Mouse (Mus musculus) forebrain, postnatal 0 days (tissue): ENCODE measurements around the gene Syt9. TPM values are rescaled to one million over a fixed set of nuclear protein-coding genes. Genes with fewer than 3 reads are reported as not detected.

ENCODE experiments used
- ATAC-seq: fragments of 200-750 bp; cut with Nextera tagmentation; 2 replicates; pipeline ENCODE4 v1.8.0; 2017; ENCODE audit warnings: mild to moderate bottlenecking, moderate library complexity
- DNase-seq: peaks from one replicate; pipeline ENCODE4 v3.0.0-alpha.2; 2015
- H3K27ac ChIP-seq: fragments of 300-500 bp; sonication (generic); 2 replicates; pipeline ENCODE4 v1.5.1; 2014; ENCODE audit warnings: low read depth, mild to moderate bottlenecking, antibody characterized with exemption, low read length, moderate library complexity, mixed read lengths
- H3K27me3 ChIP-seq: fragments of 300-500 bp; sonication (generic); 2 replicates; pipeline ENCODE4 v1.6.1; 2014; ENCODE audit warnings: mild to moderate bottlenecking, low read length, mixed read lengths; ENCODE audit not compliant: insufficient read depth
- H3K36me3 ChIP-seq: fragments of 300-500 bp; sonication (generic); 2 replicates; pipeline ENCODE4 v1.6.1; 2014; ENCODE audit warnings: mild to moderate bottlenecking, moderate library complexity; ENCODE audit not compliant: insufficient read depth
- H3K4me1 ChIP-seq: fragments of 300-500 bp; sonication (generic); 2 replicates; pipeline ENCODE4 v1.6.1; 2014; ENCODE audit warnings: antibody characterized with exemption; ENCODE audit not compliant: insufficient read depth
- H3K4me2 ChIP-seq: fragments of 300-500 bp; sonication (generic); 2 replicates; pipeline ENCODE4 v1.6.1; 2014; ENCODE audit warnings: low read depth, mild to moderate bottlenecking, moderate library complexity
- H3K4me3 ChIP-seq: fragments of 300-500 bp; sonication (generic); 2 replicates; pipeline ENCODE4 v1.5.1; 2014; ENCODE audit warnings: low read depth, low read length, mixed read lengths
- H3K9ac ChIP-seq: fragments of 300-500 bp; sonication (generic); 2 replicates; pipeline ENCODE4 v1.6.1; 2014; ENCODE audit warnings: mild to moderate bottlenecking
- H3K9me3 ChIP-seq: fragments of 300-500 bp; sonication (generic); 2 replicates; pipeline ENCODE4 v1.6.1; 2016; ENCODE audit warnings: low read length
- CTCF ChIP-seq: sonication (generic); IDR thresholded peaks from 2 replicates; pipeline ENCODE4 v1.5.1; 2016; ENCODE audit warnings: antibody characterized with exemption, control low read depth, low read depth
- WGBS: fragments of 180-500 bp; shearing (Covaris S2); extraction: QIAGEN DNeasy Blood & Tissue Kit; methylation state at CpG from one replicate; pipeline ENCODE4 v1.1.7; 2014; 5-methylcytosine and 5-hydroxymethylcytosine counted together
- polyA plus RNA-seq: library from polyadenylated mRNA; unstranded; fragments of >200 nt; fragmentation: Nextera tagmentation; extraction: Ambion mirVana; gene quantifications from 2 replicates; pipeline ENCODE4 v1.2.1, GENCODE M21; 2015
- total RNA-seq: library from RNA; depleted of rRNA; stranded (reverse); fragments of >200 nt; gene quantifications from 2 replicates; pipeline ENCODE4 v1.2.3, GENCODE M21; 2014

Gene Syt9
- total and polyA plus RNA-seq, 2 experiments from 2014 or later: 13.7 to 23.9 TPM

DNA sequence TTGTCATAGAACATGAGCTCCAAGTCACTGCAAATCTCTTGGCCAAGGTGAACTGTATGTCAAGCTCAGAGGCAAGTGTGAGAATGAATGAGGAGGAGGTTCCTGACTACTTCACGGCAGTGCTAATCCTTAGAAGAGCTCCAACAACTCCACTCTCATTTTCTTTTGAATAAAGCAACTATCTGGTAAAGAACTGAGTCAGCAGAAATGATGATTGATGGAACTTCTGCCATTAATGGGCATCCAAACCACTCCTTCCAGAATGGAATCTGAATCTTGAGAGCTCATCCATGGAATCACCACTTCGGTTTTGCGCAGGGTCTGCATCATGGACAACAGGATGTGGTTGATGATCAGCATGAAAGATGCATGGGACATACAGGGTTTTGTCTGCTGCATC, 8.4 kb upstream of the Syt9 start:
- no peaks in the 10 kb centered on the region for H3K4me1 ChIP-seq
- ATAC-seq: no peak
- no peak overlapping the region for H3K4me2 ChIP-seq
- H3K9ac ChIP-seq: no peak overlapping the region
- H3K27me3 ChIP-seq: no peaks in the 10 kb centered on the region
- H3K36me3 ChIP-seq: no peaks in the 10 kb centered on the region
- TF ChIP-seq CTCF: no peak
- no peak for DNase-seq
- H3K9me3 ChIP-seq: no peaks in the 10 kb centered on the region
- H3K27ac ChIP-seq: no peak overlapping the region
- H3K4me3 ChIP-seq: no peak overlapping the region
- 90% methylated on average over 3 of the region's 3 CpGs for WGBS

DNA sequence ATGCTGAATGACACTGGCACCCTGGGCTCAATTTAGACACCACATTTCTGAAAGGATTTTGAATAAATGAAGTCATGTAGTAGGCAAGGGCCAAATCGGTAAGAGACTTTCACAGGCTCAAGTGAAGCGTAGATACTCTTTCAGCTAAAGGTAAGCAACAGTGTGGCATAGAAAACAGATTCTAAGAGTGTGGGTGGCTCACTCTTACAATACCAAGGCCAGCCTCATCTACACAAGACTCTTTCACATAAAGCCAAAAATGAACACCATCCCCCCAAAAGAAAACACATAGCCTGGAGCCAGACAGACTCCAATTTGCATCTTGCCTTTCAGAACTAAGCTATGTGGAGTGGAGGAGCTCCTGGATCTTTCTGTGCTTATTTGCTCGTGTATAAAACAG, 7.9 kb upstream of the Syt9 start:
- Histone ChIP-seq H3K9me3 (no peaks in the 10 kb centered on the region), H3K36me3 (no peaks in the 10 kb centered on the region), H3K9ac (no peak overlapping the region), H3K27me3 (no peaks in the 10 kb centered on the region), H3K4me3 (no peak overlapping the region), H3K27ac (no peak overlapping the region), H3K4me2 (no peak overlapping the region), H3K4me1 (no peaks in the 10 kb centered on the region)
- ATAC-seq: no peak
- WGBS: 51% methylated on average over 3 of the region's 3 CpGs
- no peak for TF ChIP-seq CTCF
- no peak for DNase-seq

DNA sequence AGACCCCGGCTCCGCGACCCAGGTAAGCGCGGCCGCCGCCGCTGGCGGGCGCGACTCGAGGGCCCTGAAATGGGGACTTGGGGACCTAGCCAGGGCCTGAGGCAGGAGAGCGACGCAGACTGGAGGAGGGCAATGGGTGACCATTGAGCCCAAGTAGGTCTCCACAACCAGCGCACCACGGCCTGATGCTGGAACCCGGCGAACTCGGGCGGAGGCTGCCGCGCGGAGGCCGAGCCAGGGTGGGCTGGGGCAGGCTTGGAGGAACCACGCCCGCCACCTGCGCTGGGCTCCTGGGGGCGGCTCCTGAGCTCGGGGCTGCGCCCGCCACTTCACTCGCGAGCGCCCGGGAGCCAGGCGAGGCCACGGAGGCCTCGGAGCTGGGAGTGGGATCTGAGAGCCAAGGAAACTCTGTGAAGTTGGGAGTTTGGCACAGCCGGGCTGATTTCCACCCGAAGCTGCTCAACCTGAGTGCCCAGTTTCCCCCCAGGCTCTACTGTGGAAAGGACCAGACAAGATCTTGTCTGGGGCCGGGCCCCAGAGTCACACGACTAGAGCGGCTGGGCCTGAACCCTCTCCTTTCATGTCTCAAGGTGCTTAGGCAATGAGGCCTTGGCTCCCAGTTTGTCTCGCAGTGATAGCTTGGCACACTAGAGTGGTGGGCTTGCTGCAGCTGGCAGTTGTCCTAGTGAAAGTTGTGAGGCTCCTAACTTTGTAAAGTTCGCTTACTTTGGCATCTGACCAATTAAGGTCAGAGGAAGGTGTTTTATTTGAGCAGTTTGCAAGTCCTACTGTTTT, 795 bp downstream of the Syt9 start:
- WGBS: 2% methylated on average over 44 of the region's 45 CpGs
- Histone ChIP-seq H3K4me1 (no peaks in the 10 kb centered on the region; the same call in 1 of the 2 replicates), H3K4me2 (peak overlapping the region; percentile 94), H3K4me3 (peak overlapping the region; percentile 84), H3K36me3 (no peaks in the 10 kb centered on the region), H3K27me3 (peaks cover 4% of the 10 kb centered on the region; the same call in 1 of the 2 replicates), H3K27ac (no peak overlapping the region), H3K9me3 (no peaks in the 10 kb centered on the region), H3K9ac (peak overlapping the region; percentile 71)
- ATAC-seq (peak; percentile 40), DNase-seq (peak; percentile 24)
- no peak for TF ChIP-seq CTCF

DNA sequence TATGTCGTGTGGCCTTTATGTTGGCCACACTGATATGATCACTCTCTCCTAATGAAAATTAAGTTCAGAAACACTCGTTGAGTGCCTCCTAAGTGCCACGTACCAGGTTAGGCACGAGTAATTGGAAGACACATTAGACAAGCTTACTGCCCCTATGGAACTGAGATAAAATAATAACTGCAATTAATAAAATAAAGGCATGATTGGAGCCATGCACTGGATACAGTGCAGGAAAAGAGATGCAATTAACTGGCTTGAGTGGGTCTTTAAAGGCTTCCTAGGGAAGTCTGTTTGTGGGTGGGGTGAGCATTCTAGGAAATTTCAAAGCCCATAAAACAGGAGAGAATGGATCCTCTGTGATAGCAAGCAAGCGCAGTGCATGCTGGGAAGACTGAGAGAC, 10.0 kb downstream of the Syt9 start:
- no peaks in the 10 kb centered on the region for H3K4me1 ChIP-seq
- no peak for TF ChIP-seq CTCF
- H3K9me3 ChIP-seq: no peaks in the 10 kb centered on the region
- no peak overlapping the region for H3K9ac ChIP-seq
- no peaks in the 10 kb centered on the region for H3K27me3 ChIP-seq
- H3K4me2 ChIP-seq: no peak overlapping the region
- 70% methylated on average over 5 of the region's 5 CpGs for WGBS
- no peak overlapping the region for H3K27ac ChIP-seq
- ATAC-seq (no peak), DNase-seq (no peak)
- no peak overlapping the region for H3K4me3 ChIP-seq
- no peaks in the 10 kb centered on the region for H3K36me3 ChIP-seq

DNA sequence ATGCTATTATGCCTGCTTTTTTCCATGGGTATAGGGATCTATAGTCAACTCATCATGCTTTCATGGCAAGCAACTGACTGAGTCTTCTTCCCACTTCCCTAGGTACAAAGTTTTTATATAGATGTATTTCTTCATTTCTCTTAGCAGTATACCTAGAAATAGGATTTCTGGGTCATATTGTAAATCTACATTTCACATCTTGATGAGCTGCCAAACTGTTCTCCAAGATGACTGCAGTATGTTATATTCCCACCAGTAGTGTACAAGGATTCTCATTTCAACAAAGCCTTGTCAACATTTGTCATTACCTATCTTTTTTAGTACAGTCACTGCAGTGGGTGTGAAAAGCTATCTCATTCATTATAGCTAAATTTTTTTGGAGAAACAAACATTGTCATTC, 19.1 kb downstream of the Syt9 start:
- ATAC-seq (no peak), DNase-seq (no peak)
- Histone ChIP-seq H3K9me3 (no peaks in the 10 kb centered on the region), H3K4me3 (no peak overlapping the region), H3K27me3 (no peaks in the 10 kb centered on the region), H3K4me2 (no peak overlapping the region), H3K36me3 (no peaks in the 10 kb centered on the region), H3K9ac (no peak overlapping the region), H3K27ac (no peak overlapping the region), H3K4me1 (0 out of 2 replicates have a peak, but pooled peaks cover 12% of the 10 kb centered on the region)
- no peak for TF ChIP-seq CTCF

DNA sequence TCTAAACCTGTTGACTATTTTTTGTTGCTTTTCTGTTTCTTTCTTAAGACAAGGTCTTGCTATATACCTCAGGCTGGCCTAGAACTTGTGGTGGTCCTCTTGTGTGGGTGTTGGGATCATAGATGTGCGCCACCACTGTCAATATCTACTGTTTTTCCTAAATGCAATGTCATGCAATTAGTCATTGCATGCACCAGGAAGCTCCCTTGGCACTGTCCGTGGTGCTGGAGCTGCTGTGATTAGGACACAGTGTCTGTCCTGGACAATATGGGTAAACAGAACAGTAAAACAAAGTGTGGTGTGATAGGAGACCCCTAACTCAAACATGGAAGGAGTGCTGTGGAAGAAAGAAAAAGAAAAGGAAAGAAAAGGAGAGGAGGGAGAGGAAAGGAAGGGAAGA, 22.2 kb downstream of the Syt9 start:
- no peak overlapping the region for H3K4me3 ChIP-seq
- no peaks in the 10 kb centered on the region for H3K36me3 ChIP-seq
- ATAC-seq: no peak
- no peak overlapping the region for H3K4me2 ChIP-seq
- H3K27ac ChIP-seq: no peak overlapping the region
- no peaks in the 10 kb centered on the region for H3K27me3 ChIP-seq
- no peak for TF ChIP-seq CTCF
- 76% methylated on average over 2 of the region's 2 CpGs for WGBS
- H3K4me1 ChIP-seq: 0 out of 2 replicates have a peak, but pooled peaks cover 12% of the 10 kb centered on the region
- no peak overlapping the region for H3K9ac ChIP-seq
- DNase-seq: no peak
- H3K9me3 ChIP-seq: no peaks in the 10 kb centered on the region

DNA sequence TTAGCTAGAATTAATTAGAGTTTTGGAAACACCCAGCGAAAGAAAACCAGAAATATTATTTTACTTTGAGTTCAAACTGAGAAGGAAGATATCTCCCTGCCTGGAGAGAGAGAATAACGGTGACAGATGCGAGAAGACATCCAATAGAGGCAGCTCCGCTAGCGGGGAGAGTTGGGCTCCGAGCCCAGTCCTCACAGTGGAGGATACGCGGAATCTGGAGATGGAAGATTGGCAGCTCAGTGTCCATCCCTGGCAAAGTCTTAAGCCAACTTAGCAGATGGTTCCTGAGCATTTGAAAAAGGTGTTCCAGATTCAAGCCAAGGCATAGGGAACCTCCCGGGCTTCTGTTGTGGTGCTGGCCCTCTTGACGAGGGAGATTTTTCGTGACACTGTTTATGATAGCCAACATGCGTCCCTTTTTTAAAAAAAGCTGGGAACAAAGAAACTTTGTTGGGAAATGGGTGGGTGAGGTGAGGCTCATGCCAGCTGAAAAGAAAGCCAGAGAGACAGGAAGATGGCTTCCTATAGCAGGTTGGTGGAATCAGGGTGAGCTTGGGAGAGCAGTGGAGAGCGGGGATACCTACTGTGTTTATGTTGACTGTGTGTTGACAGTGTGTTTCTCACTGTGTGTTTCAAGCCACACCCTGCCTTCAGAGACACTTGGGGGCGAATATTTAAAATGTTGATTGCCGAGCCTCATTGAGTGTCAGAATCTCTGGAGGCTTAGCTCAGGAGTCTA, 29.7 kb downstream of the Syt9 start:
- Histone ChIP-seq H3K27ac (no peak overlapping the region), H3K9me3 (no peaks in the 10 kb centered on the region), H3K36me3 (no peaks in the 10 kb centered on the region), H3K27me3 (no peaks in the 10 kb centered on the region), H3K4me1 (no peaks in the 10 kb centered on the region), H3K4me3 (no peak overlapping the region), H3K4me2 (no peak overlapping the region), H3K9ac (no peak overlapping the region)
- TF ChIP-seq CTCF: no peak
- DNase-seq (peak; percentile 56), ATAC-seq (peak; percentile 81)
- 60% methylated on average over 15 of the region's 15 CpGs for WGBS
